Mouse (Mus musculus) spleen, adult 2 months (tissue): ENCODE data around the gene Myo1d.

Experiments
- CTCF ChIP-seq: fragments of 200-500 bp; IDR thresholded peaks from 2 replicates; pipeline ENCODE4 v1.5.1; 2011; ENCODE audit warnings: mild to moderate bottlenecking, inconsistent platforms; ENCODE audit not compliant: insufficient read depth, insufficient read length, insufficient replicate concordance; ENCODE audit errors: extremely low read depth
- POLR2A ChIP-seq: fragments of 200-500 bp; IDR thresholded peaks from 2 replicates; pipeline ENCODE4 v1.6.1; 2011; ENCODE audit warnings: low read depth, low read length, inconsistent platforms

DNA sequence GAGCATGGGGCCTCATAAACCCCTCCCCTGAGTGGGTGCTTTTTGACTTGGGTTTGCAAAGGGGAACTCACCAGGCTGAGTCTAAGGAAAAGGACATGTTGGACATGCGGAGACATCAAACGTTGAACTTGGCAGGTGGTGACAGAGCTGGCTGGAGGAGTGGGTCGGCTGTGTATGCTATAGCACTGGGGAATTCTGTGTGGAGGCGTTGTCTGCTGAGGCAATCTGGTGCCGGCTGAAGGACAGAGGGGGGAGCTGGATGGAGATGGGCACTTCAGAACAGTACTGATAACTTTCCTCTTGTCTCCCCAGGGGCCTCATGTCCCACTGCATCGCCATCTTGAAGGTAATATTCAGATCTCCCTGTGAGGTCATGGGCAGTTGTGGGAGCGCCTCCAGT, 35.5 kb upstream of the Myo1d start:
- TF ChIP-seq POLR2A = no peak
- no peak for TF ChIP-seq CTCF
